Mouse (Mus musculus): ENCODE measurements at regions not wholly inside any gene's neighbourhood (a gene's known extent, or its start where the extent isn't known, plus 50 kb on each side); places are given as distances from the start of the nearest gene placed in this dataset.

GRCm38 (mm10) chr12:96558824-96559223 is 866.8 kb downstream of the Flrt2 start:
- H3K27me3 ChIP-seq (ENCODE audit: control insufficient read depth, insufficient read depth, low read length): no peaks in the 10 kb centered on the region
- H3K79me2 ChIP-seq (ENCODE audit: control insufficient read depth, insufficient read depth, low read length): no peaks in the 10 kb centered on the region
- WGBS: 72% methylated on average over 1 of the region's 1 CpGs
- no peaks in the 10 kb centered on the region for H3K4me1 ChIP-seq (ENCODE audit: control insufficient read depth, insufficient read depth, low read length)
- DNase-seq (ENCODE audit: extremely low read depth, low read depth, low spot score): no peak
- no peak for TF ChIP-seq CTCF (IDR thresholded peaks at IDR 0.05; ENCODE audit: low read depth, low read length)
- no peak for TF ChIP-seq POLR2A (IDR thresholded peaks at IDR 0.05; ENCODE audit: extremely low read depth, insufficient read depth, low read length)
- H3K4me3 ChIP-seq (ENCODE audit: insufficient read depth, low read depth, low read length): no peak overlapping the region
- no peak overlapping the region for H3K9ac ChIP-seq (ENCODE audit: low read depth, low read length)
- no peaks in the 10 kb centered on the region for H3K36me3 ChIP-seq (ENCODE audit: control insufficient read depth, insufficient read depth, low read length)
- no peak overlapping the region for H3K27ac ChIP-seq (replicated peaks; ENCODE audit: insufficient read depth, low read depth, low read length)

DNA sequence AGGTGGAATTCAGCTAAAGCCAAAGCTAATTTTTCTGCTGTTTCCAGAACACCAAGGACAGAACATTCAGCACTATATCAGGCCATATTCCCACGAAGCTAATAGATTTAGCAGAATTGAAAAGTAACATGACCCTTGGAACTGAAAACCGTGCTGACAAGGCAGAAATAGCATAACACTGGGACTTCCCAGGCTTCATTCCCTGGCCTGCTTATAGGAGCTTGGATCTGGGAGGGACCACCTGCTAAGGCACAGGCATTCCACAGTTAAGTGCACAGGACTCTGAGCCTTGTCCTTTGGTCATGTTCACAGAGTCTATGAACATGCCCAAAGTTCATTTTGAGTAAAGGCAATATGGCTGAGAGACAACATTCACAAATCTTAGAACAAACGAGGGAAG is 902.8 kb downstream of the Flrt2 start:
- Histone ChIP-seq H3K79me2 (ENCODE audit: control insufficient read depth, insufficient read depth, low read length) (no peaks in the 10 kb centered on the region), H3K36me3 (ENCODE audit: control insufficient read depth, insufficient read depth, low read length) (no peaks in the 10 kb centered on the region), H3K9ac (ENCODE audit: low read depth, low read length) (no peak overlapping the region), H3K27ac (replicated peaks; ENCODE audit: insufficient read depth, low read depth, low read length) (no peak overlapping the region), H3K4me3 (ENCODE audit: insufficient read depth, low read depth, low read length) (no peak overlapping the region), H3K4me1 (ENCODE audit: control insufficient read depth, insufficient read depth, low read length) (no peaks in the 10 kb centered on the region), H3K27me3 (ENCODE audit: control insufficient read depth, insufficient read depth, low read length) (no peaks in the 10 kb centered on the region)
- TF ChIP-seq CTCF (IDR thresholded peaks at IDR 0.05; ENCODE audit: low read depth, low read length) (no peak), POLR2A (IDR thresholded peaks at IDR 0.05; ENCODE audit: extremely low read depth, insufficient read depth, low read length) (no peak)
- WGBS: 51% methylated on average over 3 of the region's 3 CpGs
- no peak for DNase-seq (ENCODE audit: extremely low read depth, low read depth, low spot score)

- H3K27me3 ChIP-seq (ENCODE audit: control insufficient read depth, insufficient read depth, low read length): no peaks in the 10 kb centered on the region
- TF ChIP-seq POLR2A (IDR thresholded peaks at IDR 0.05; ENCODE audit: extremely low read depth, insufficient read depth, low read length) (no peak), CTCF (IDR thresholded peaks at IDR 0.05; ENCODE audit: low read depth, low read length) (no peak)
- H3K36me3 ChIP-seq (ENCODE audit: control insufficient read depth, insufficient read depth, low read length): no peaks in the 10 kb centered on the region
- WGBS: 61% methylated on average over 2 of the region's 2 CpGs
- H3K4me1 ChIP-seq (ENCODE audit: control insufficient read depth, insufficient read depth, low read length): no peaks in the 10 kb centered on the region
- H3K4me3 ChIP-seq (ENCODE audit: insufficient read depth, low read depth, low read length): no peak overlapping the region
- DNase-seq (ENCODE audit: extremely low read depth, low read depth, low spot score): no peak
- no peak overlapping the region for H3K27ac ChIP-seq (replicated peaks; ENCODE audit: insufficient read depth, low read depth, low read length)
- no peak overlapping the region for H3K9ac ChIP-seq (ENCODE audit: low read depth, low read length)
- H3K79me2 ChIP-seq (ENCODE audit: control insufficient read depth, insufficient read depth, low read length): no peaks in the 10 kb centered on the region
Observed at GRCm38 (mm10) chr12:96615134-96615533, 923.1 kb downstream of the Flrt2 start.

DNA sequence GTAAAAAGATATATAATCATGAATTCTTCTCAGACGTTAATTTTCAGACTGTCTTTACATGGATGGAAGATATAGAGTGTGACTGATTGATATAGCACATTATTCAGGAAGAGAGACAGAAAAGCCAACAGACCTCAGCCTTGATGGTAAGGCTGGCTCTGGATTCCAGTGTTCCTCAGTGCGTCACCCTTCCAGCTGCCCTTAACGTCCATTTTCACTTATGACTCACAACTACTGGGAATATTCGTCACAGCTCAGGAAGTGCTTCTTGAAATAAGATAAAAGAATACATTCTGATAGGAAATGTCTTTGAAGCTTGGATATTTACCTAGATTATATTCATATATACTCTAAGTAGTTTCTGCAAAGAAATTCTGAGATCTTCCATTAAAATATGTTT is 923.8 kb downstream of the Flrt2 start:
- 68% methylated on average over 4 of the region's 4 CpGs for WGBS
- Histone ChIP-seq H3K4me1 (ENCODE audit: control insufficient read depth, insufficient read depth, low read length) (no peaks in the 10 kb centered on the region), H3K36me3 (ENCODE audit: control insufficient read depth, insufficient read depth, low read length) (no peaks in the 10 kb centered on the region), H3K27ac (replicated peaks; ENCODE audit: insufficient read depth, low read depth, low read length) (no peak overlapping the region), H3K27me3 (ENCODE audit: control insufficient read depth, insufficient read depth, low read length) (no peaks in the 10 kb centered on the region), H3K9ac (ENCODE audit: low read depth, low read length) (no peak overlapping the region), H3K4me3 (ENCODE audit: insufficient read depth, low read depth, low read length) (peak overlapping the region; percentile 20), H3K79me2 (ENCODE audit: control insufficient read depth, insufficient read depth, low read length) (no peaks in the 10 kb centered on the region)
- TF ChIP-seq POLR2A (IDR thresholded peaks at IDR 0.05; ENCODE audit: extremely low read depth, insufficient read depth, low read length) (no peak), CTCF (IDR thresholded peaks at IDR 0.05; ENCODE audit: low read depth, low read length) (no peak)
- DNase-seq (ENCODE audit: extremely low read depth, low read depth, low spot score): peak; percentile 2

- Histone ChIP-seq H3K27ac (replicated peaks; ENCODE audit: insufficient read depth, low read depth, low read length) (no peak overlapping the region), H3K36me3 (ENCODE audit: control insufficient read depth, insufficient read depth, low read length) (no peaks in the 10 kb centered on the region), H3K9ac (ENCODE audit: low read depth, low read length) (no peak overlapping the region), H3K4me3 (ENCODE audit: insufficient read depth, low read depth, low read length) (no peak overlapping the region), H3K4me1 (ENCODE audit: control insufficient read depth, insufficient read depth, low read length) (no peaks in the 10 kb centered on the region), H3K79me2 (ENCODE audit: control insufficient read depth, insufficient read depth, low read length) (no peaks in the 10 kb centered on the region), H3K27me3 (ENCODE audit: control insufficient read depth, insufficient read depth, low read length) (no peaks in the 10 kb centered on the region)
- TF ChIP-seq POLR2A (IDR thresholded peaks at IDR 0.05; ENCODE audit: extremely low read depth, insufficient read depth, low read length): no peak
- TF ChIP-seq CTCF (IDR thresholded peaks at IDR 0.05; ENCODE audit: low read depth, low read length): no peak
- DNase-seq (ENCODE audit: extremely low read depth, low read depth, low spot score): no peak
- WGBS: 90% methylated on average over 2 of the region's 2 CpGs
Observed at GRCm38 (mm10) chr12:96617226-96617625, 925.2 kb downstream of the Flrt2 start.

Measured in liver, adult 2 months (tissue).